Mouse (Mus musculus) spleen, adult 2 months (tissue): ENCODE measurements around the gene Osbpl10.

Source experiments
- CTCF ChIP-seq: fragments of 200-500 bp; IDR thresholded peaks from 2 replicates; pipeline ENCODE4 v1.5.1; 2011; ENCODE audit warnings: mild to moderate bottlenecking, inconsistent platforms; ENCODE audit not compliant: insufficient read depth, insufficient read length, insufficient replicate concordance; ENCODE audit errors: extremely low read depth
- POLR2A ChIP-seq: fragments of 200-500 bp; IDR thresholded peaks from 2 replicates; pipeline ENCODE4 v1.6.1; 2011; ENCODE audit warnings: low read depth, low read length, inconsistent platforms

- TF ChIP-seq CTCF (no peak), POLR2A (no peak)
These were observed 86.5 kb downstream of the Osbpl10 start for GRCm38 (mm10) chr9:115064834-115065233.
